10 mouse cellular contexts compared by ENCODE assay signal in genomic region chr5:66855358-66856107, GRCm38 (mm10).
DNase-seq lines count a peak whose midpoint lies in the region; ATAC-seq and TF ChIP-seq lines count a peak whose summit lies in the region.
"Had no signal": no experiment of that assay in that cellular context is flagged by ENCODE, and none has a peak within 500 bp of the region (broad histone marks: within the 10 kb centered on the region; RNA-seq: fewer than 3 reads in every experiment).

No protein-coding gene starts in this region.

- no peaks in the 10 kb centered on the region for H3K27me3 ChIP-seq in hindbrain, embryonic 11.5 days (ENCODE audit: control insufficient read depth, insufficient read depth, low read length)
- no peaks in the 10 kb centered on the region for H3K27me3 ChIP-seq in hindbrain, embryonic 10.5 days (ENCODE audit: insufficient read depth, poor library complexity, severe bottlenecking)
- H3K27me3 ChIP-seq in Patski, result no peaks in the 10 kb centered on the region

- in situ Hi-C loops in Patski (cut with MboI; ENCODE audit: low pct_unique_long_range_greater_than_20kb), result no loop called here

- TF ChIP-seq CTCF in Patski (IDR thresholded peaks at IDR 0.05), result no peak

- no peaks in the 10 kb centered on the region for H3K4me1 ChIP-seq in hindbrain, embryonic 11.5 days (replicated peaks; ENCODE audit: control insufficient read depth, insufficient read depth, low read length)
- 0 out of 2 replicates have a peak, but pooled peaks cover 6% of the 10 kb centered on the region for H3K4me1 ChIP-seq in hindbrain, embryonic 10.5 days (replicated peaks)

- intact Hi-C loops in gastrocnemius, postnatal 14 days (cut with DNase I; ENCODE audit: low total_unique reads), result no loop called here

- no peak overlapping the region for H3K4me3 ChIP-seq in hindbrain, embryonic 11.5 days (ENCODE audit: low read depth, low read length)
- H3K4me3 ChIP-seq in hindbrain, embryonic 10.5 days, result no peak overlapping the region

- H3K36me3 ChIP-seq in hindbrain, embryonic 11.5 days (ENCODE audit: control insufficient read depth, insufficient read depth, low read length), result no peaks in the 10 kb centered on the region
- H3K36me3 ChIP-seq in hindbrain, embryonic 10.5 days, result no peaks in the 10 kb centered on the region

- H3K4me2 ChIP-seq in hindbrain, embryonic 11.5 days (replicated peaks; ENCODE audit: low read depth, low read length), result no peak overlapping the region

- DNase-seq in hindbrain, embryonic 11.5 days (ENCODE audit: low spot score), result peak; percentile 41
- DNase-seq in hindbrain, embryonic 10.5 days (ENCODE audit: low spot score), result no peak
- DNase-seq in Patski (ENCODE audit: low read depth, low spot score), result peak; percentile 75
- peak; percentile 51 for DNase-seq in forelimb bud, embryonic 11.5 days (ENCODE audit: low read depth, low spot score)
- DNase-seq in lung, postnatal 14 days, result peak; percentile 54
- DNase-seq in gastrocnemius, postnatal 14 days, result no peak
- DNase-seq in frontal cortex, postnatal 25 days (ENCODE audit: low spot score in 2 of 2), result no peak
- DNase-seq: heart, adult 18-20 months; thymus, adult 2 months had no signal

- H3K9ac ChIP-seq in hindbrain, embryonic 11.5 days (ENCODE audit: low read depth, low read length), result no peak overlapping the region

- POLR2A ChIA-PET in Patski (lab: Charles Lee), result no interaction called here

- CTCF ChIA-PET in Patski (lab: Charles Lee), result no interaction called here

- no peak overlapping the region for H3K27ac ChIP-seq in hindbrain, embryonic 11.5 days (ENCODE audit: low read depth, low read length)
- no peak overlapping the region for H3K27ac ChIP-seq in hindbrain, embryonic 10.5 days
- H3K27ac ChIP-seq: macrophage had no signal

- no peaks in the 10 kb centered on the region for H3K9me3 ChIP-seq in hindbrain, embryonic 11.5 days (ENCODE audit: control insufficient read depth, low read length)
- no peaks in the 10 kb centered on the region for H3K9me3 ChIP-seq in hindbrain, embryonic 10.5 days

- 80% methylated on average over 11 of the region's 11 CpGs for WGBS in hindbrain, embryonic 11.5 days
- 87% methylated on average over 11 of the region's 11 CpGs for WGBS in hindbrain, embryonic 10.5 days

- ATAC-seq in hindbrain, embryonic 11.5 days (ENCODE audit: low FRiP score), result no peak
- no peak for ATAC-seq in Patski

Comparison
In these comparisons a context has a peak if more than half of its experiments do, and no peak if none do; other contexts are left out.
1. DNase-seq: peak in hindbrain, embryonic 11.5 days (single experiment), Patski (single experiment), forelimb bud, embryonic 11.5 days (single experiment) and lung, postnatal 14 days (single experiment); none in hindbrain, embryonic 10.5 days (single experiment), gastrocnemius, postnatal 14 days (single experiment) and frontal cortex, postnatal 25 days (0 of 2).